Mouse (Mus musculus) intestine, embryonic 14.5 days (tissue): ENCODE measurements around the gene Akap6. TPM values are rescaled to one million over a fixed set of nuclear protein-coding genes. Genes with fewer than 3 reads are reported as not detected.
"Not testable (repeated sequence)": the region's sequence is repeated elsewhere in the genome, so short reads cannot be mapped to it uniquely, and the experiment has no call there.

Source experiments
- ATAC-seq: fragments of 200-750 bp; cut with Nextera tagmentation; replicated peaks from 2 replicates; pipeline ENCODE4 v1.8.0; 2017; ENCODE audit warnings: low read depth, moderate number of reproducible peaks, moderate TSS enrichment, moderate library complexity; ENCODE audit not compliant: low FRiP score, low TSS enrichment
- DNase-seq: peaks from one replicate; pipeline ENCODE4 v3.0.0-alpha.2; 2018; ENCODE audit warnings: low spot score
- H3K27ac ChIP-seq: fragments of 300-500 bp; sonication (generic); 2 replicates; pipeline ENCODE4 v1.5.1; 2014; ENCODE audit warnings: low read depth, mild to moderate bottlenecking, control low read depth
- H3K27me3 ChIP-seq: fragments of 300-500 bp; sonication (generic); replicated peaks from 2 replicates; pipeline ENCODE4 v1.6.1; 2014; ENCODE audit warnings: low read length, control low read depth; ENCODE audit not compliant: control insufficient read depth, insufficient read depth
- H3K36me3 ChIP-seq: fragments of 300-500 bp; sonication (generic); 2 replicates; pipeline ENCODE4 v1.6.1; 2014; ENCODE audit warnings: low read length, control low read depth; ENCODE audit not compliant: control insufficient read depth, insufficient read depth
- H3K4me1 ChIP-seq: fragments of 300-500 bp; sonication (generic); replicated peaks from 2 replicates; pipeline ENCODE4 v1.6.1; 2014; ENCODE audit warnings: low read length, control low read depth, mixed read lengths; ENCODE audit not compliant: control insufficient read depth, insufficient read depth
- H3K4me2 ChIP-seq: fragments of 300-500 bp; sonication (generic); 2 replicates; pipeline ENCODE4 v1.6.1; 2014; ENCODE audit warnings: low read length
- H3K4me3 ChIP-seq: fragments of 300-500 bp; sonication (generic); 2 replicates; pipeline ENCODE4 v1.5.1; 2014; ENCODE audit warnings: low read depth, low read length, control low read depth, mixed read lengths
- H3K9ac ChIP-seq: fragments of 300-500 bp; sonication (generic); 2 replicates; pipeline ENCODE4 v1.6.1; 2014; ENCODE audit warnings: mild to moderate bottlenecking, low read length
- H3K9me3 ChIP-seq: fragments of 300-500 bp; sonication (generic); 2 replicates; pipeline ENCODE4 v1.6.1; 2016; ENCODE audit warnings: low read length, control low read depth; ENCODE audit not compliant: control insufficient read depth
- WGBS: fragments of 180-500 bp; shearing (Covaris S2); extraction: QIAGEN DNeasy Blood & Tissue Kit; methylation state at CpG from one replicate; pipeline ENCODE4 v1.1.7; 2014; 5-methylcytosine and 5-hydroxymethylcytosine counted together
- polyA plus RNA-seq: library from polyadenylated mRNA; unstranded; fragments of >200 nt; fragmentation: Nextera tagmentation; extraction: Ambion mirVana; gene quantifications from 2 replicates; pipeline ENCODE4 v1.2.1, GENCODE M21; 2014

The Akap6 gene
- polyA plus RNA-seq, 1 experiment from 2014 or later: 3.2 TPM

DNA sequence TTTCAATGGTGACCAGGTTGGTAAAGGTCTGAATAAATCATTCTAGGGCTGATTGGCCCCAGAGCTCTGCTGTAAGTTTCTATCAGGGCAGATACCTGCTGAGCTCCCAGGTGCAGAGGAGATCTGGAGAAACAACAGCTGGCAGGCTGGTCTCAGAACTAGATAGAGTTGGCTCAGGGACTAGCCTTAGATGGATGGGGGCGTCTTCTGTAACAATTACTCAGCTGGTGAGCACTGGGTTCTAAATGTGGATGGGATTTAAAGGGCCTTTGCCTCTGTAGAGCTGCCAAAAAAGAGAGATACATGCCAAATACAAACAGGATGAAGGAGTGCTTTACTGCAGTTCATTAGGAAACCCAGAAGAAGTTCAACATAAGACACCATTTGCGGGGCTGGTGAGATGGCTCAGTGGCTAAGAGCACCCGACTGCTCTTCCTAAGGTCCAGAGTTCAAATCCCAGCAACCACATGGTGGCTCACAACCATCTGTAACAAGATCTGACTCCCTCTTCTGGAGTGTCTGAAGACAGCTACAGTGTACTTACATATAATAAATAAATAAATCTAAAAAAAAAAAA lies 24.9 kb downstream of the Akap6 start:
- H3K27me3 ChIP-seq, DNase-seq, H3K9me3 ChIP-seq, H3K4me2 ChIP-seq, ATAC-seq, H3K9ac ChIP-seq, H3K4me3 ChIP-seq, H3K27ac ChIP-seq, H3K4me1 ChIP-seq, H3K36me3 ChIP-seq: not testable (repeated sequence)
- 73% methylated on average over 3 of the region's 3 CpGs for WGBS

GRCm38 (mm10) chr12:52726434-52727231 lies 27.4 kb downstream of the Akap6 start:
- ATAC-seq: no peak
- 67% methylated on average over 10 of the region's 10 CpGs for WGBS

GRCm38 (mm10) chr12:52729396-52729795 lies 30.2 kb downstream of the Akap6 start:
- Histone ChIP-seq H3K4me1 (no peaks in the 10 kb centered on the region), H3K9ac (no peak overlapping the region), H3K9me3 (no peaks in the 10 kb centered on the region), H3K4me3 (no peak overlapping the region), H3K4me2 (no peak overlapping the region), H3K27ac (no peak overlapping the region), H3K36me3 (no peaks in the 10 kb centered on the region), H3K27me3 (no peaks in the 10 kb centered on the region)
- DNase-seq: no peak
- WGBS: 87% methylated on average over 6 of the region's 6 CpGs
- no peak for ATAC-seq

More at GRCm38 (mm10) chr12:52726434-52727231, 27.4 kb downstream of the Akap6 start:
- H3K27me3 ChIP-seq: no peaks in the 10 kb centered on the region
- no peak for DNase-seq
- no peak overlapping the region for H3K9ac ChIP-seq
- no peaks in the 10 kb centered on the region for H3K36me3 ChIP-seq
- no peaks in the 10 kb centered on the region for H3K9me3 ChIP-seq
- H3K4me2 ChIP-seq: no peak overlapping the region
- H3K4me3 ChIP-seq: no peak overlapping the region
- no peaks in the 10 kb centered on the region for H3K4me1 ChIP-seq
- no peak overlapping the region for H3K27ac ChIP-seq

- H3K27me3 ChIP-seq, H3K27ac ChIP-seq, H3K9ac ChIP-seq, DNase-seq, H3K36me3 ChIP-seq, H3K4me2 ChIP-seq, H3K4me1 ChIP-seq, ATAC-seq, H3K9me3 ChIP-seq, H3K4me3 ChIP-seq: not testable (repeated sequence)
- 93% methylated on average over 6 of the region's 11 CpGs for WGBS
Observed at GRCm38 (mm10) chr12:52735161-52735560, 36.0 kb downstream of the Akap6 start.

DNA sequence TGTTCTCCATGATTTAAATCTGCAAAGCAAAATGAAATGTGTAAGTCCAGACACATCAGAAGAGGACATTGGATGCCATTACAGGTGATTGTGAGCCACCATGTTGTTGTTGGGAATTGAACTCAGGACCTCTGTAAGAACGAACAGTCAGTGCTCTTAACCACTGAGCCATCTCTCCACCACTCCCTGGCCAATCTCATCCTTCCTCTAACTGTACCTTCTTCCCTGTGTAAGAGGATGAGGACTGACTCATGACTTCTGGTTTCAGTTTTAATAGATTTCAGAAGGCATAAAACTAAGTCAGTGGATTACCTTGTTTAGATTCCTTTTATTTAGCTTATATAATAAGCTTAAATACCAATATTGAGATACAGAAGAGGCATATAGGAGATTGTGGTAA lies 38.0 kb downstream of the Akap6 start:
- Histone ChIP-seq H3K4me3 (no peak overlapping the region), H3K27ac (no peak overlapping the region), H3K27me3 (no peaks in the 10 kb centered on the region), H3K4me2 (no peak overlapping the region), H3K9me3 (no peaks in the 10 kb centered on the region), H3K4me1 (no peaks in the 10 kb centered on the region), H3K9ac (no peak overlapping the region), H3K36me3 (no peaks in the 10 kb centered on the region)
- 91% methylated on average over 1 of the region's 1 CpGs for WGBS
- DNase-seq (no peak), ATAC-seq (no peak)

DNA sequence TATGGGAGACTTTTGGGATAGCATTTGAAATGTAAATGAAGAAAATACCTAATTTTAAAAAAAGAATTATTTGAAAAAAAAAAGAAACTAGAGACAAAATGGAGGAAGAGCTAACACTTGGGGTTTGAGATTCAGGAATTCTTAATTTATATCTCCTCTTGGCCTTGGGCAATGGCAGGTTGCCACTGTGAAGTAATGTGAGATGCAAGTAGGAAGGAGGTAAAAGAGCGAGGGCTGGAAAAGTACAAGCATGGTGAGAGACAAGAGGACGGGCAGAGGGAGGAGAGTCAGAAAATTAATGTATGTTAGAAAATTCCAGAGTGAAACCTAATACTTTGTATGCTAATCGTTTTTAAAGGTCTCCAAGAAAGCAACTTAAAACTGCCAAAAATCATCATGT lies 40.1 kb downstream of the Akap6 start:
- Histone ChIP-seq H3K4me3 (no peak overlapping the region), H3K4me2 (no peak overlapping the region), H3K36me3 (no peaks in the 10 kb centered on the region), H3K27me3 (no peaks in the 10 kb centered on the region), H3K27ac (no peak overlapping the region), H3K9me3 (no peaks in the 10 kb centered on the region), H3K4me1 (no peaks in the 10 kb centered on the region), H3K9ac (no peak overlapping the region)
- ATAC-seq: no peak
- WGBS: 65% methylated on average over 3 of the region's 3 CpGs
- no peak for DNase-seq

DNA sequence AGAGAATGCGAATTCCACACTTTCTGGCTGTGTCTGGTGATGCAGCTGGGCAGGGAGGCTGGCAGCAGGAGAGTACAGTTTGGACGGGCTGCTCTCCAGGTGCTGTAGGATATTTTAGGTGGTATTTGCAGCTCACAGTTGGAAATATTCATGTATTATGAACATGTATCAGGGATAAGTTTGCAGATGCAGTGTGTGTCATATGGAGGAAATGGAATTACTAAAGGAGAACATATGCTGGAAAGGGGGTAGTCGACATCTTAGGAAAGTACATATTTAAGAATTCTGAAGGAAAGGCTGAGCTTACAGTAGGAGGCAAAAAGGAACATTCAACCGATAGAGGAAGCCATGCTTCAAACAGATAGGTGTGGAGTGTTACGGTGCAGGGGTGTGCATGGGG lies 42.6 kb downstream of the Akap6 start:
- Histone ChIP-seq H3K9ac (no peak overlapping the region), H3K9me3 (no peaks in the 10 kb centered on the region), H3K4me3 (no peak overlapping the region), H3K27ac (no peak overlapping the region), H3K4me1 (no peaks in the 10 kb centered on the region), H3K27me3 (no peaks in the 10 kb centered on the region), H3K4me2 (no peak overlapping the region), H3K36me3 (no peaks in the 10 kb centered on the region)
- DNase-seq (no peak), ATAC-seq (no peak)
- WGBS: 88% methylated on average over 5 of the region's 5 CpGs

DNA sequence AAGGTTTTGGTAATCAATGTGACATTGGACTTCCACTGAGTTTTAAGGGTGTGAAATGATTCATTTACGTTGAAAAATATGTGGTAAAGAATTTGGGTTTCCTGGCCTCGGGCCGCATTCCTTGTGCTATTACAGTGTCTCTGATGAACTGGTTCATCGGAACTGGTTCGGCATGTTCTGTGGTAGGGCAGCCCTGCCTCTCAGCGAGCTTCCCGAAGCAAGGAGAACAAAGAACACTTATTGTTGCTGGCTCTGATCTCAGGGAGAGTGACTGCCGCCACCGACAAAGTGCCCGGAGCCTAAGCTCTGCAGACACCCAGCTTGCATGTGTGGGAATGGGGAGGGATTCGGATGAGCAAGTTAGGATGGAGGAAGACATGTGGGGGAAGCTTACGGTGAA lies 50.8 kb downstream of the Akap6 start:
- H3K4me2 ChIP-seq: no peak overlapping the region
- no peaks in the 10 kb centered on the region for H3K4me1 ChIP-seq
- H3K4me3 ChIP-seq: no peak overlapping the region
- H3K27ac ChIP-seq: no peak overlapping the region
- H3K27me3 ChIP-seq: no peaks in the 10 kb centered on the region
- H3K9ac ChIP-seq: no peak overlapping the region
- DNase-seq (no peak), ATAC-seq (no peak)
- H3K9me3 ChIP-seq: no peaks in the 10 kb centered on the region
- 56% methylated on average over 12 of the region's 12 CpGs for WGBS
- H3K36me3 ChIP-seq: no peaks in the 10 kb centered on the region

DNA sequence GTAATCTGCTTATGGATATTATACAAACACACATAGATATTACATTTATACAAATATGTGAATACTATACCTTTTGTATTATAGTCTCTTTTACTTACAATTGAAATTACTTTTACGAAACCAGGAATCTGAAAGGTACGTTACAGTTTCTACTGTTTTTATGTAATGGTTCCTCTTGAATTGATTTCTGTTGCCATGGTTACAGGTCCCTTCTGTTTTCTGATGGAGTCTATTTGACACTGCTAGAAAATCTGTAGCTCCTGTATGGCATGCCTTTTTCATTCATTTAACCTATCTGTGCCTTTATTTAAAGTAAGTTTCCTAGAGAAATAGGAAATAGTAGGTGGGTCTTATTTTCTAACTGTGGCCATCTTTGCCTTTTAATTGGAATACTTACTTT lies 56.5 kb downstream of the Akap6 start:
- WGBS: 88% methylated on average over 2 of the region's 2 CpGs
- ATAC-seq (no peak), DNase-seq (no peak)
- H3K4me2 ChIP-seq: no peak overlapping the region
- no peak overlapping the region for H3K9ac ChIP-seq
- no peaks in the 10 kb centered on the region for H3K27me3 ChIP-seq
- H3K27ac ChIP-seq: no peak overlapping the region
- H3K9me3 ChIP-seq: no peaks in the 10 kb centered on the region
- H3K36me3 ChIP-seq: no peaks in the 10 kb centered on the region
- no peak overlapping the region for H3K4me3 ChIP-seq
- H3K4me1 ChIP-seq: no peaks in the 10 kb centered on the region
